Mouse (Mus musculus) cerebellum, postnatal 36 days (tissue): ENCODE measurements around the gene Nell2.
A peak's percentile ranks its signal among the peaks of the same experiment; 100 is the strongest.

Source experiments
- DNase-seq, 2 experiments: peaks; one replicate each; pipeline ENCODE4 v3.0.0; 2021 to 2022; ENCODE audit warnings: mixed read lengths in 2 of 2

The Nell2 gene

GRCm38 (mm10) chr15:95473976-95474375 lies 54.4 kb downstream of the Nell2 start:
- no peak for DNase-seq

- DNase-seq = no peak
Measured at GRCm38 (mm10) chr15:95467195-95467594, 61.2 kb downstream of the Nell2 start.

DNA sequence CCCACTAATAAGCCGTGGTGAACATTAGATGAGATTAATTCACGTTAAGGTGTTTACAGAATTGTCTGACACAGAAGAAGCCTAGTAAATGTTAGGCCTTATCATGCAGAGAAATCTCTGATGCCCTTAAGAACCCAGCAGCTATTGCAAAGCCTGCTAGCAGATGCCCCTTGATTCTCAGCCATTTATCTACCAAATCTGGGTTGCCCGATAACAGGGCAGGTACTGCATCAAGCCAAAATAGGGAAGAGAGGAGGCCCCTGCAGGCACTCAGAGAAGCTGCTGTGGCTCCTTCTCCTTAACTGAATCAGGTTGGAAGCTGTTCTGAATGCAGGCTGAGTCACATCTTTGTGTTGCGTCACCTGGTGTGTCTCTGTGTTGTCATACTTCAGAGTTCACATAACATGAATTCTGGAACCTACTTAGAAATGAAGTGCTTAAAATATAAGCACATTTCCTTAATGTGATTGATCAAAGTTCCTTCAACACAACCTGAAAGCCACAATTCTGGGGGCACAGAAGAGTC lies 68.3 kb downstream of the Nell2 start:
- DNase-seq = peak; percentile 30 to 51

DNA sequence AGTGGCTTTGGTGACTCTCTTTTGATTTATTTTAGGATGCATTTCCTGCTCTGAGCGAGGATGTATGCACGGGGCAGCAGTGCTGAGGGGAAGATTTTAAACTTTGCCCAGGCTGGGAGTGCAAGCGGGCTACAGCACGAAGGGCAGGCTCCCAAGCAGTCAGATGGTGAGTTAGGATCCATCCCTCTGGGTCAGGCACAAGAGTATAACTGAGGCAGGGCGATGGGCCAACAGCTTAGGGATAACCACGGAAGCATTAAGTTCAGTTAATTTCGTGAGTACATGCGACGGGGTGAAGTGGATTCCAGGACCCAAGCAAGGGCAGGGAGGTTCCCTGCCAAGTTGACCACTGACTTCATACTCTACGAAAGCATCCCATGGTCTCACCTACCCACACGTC lies 83.8 kb downstream of the Nell2 start:
- no peak for DNase-seq

DNA sequence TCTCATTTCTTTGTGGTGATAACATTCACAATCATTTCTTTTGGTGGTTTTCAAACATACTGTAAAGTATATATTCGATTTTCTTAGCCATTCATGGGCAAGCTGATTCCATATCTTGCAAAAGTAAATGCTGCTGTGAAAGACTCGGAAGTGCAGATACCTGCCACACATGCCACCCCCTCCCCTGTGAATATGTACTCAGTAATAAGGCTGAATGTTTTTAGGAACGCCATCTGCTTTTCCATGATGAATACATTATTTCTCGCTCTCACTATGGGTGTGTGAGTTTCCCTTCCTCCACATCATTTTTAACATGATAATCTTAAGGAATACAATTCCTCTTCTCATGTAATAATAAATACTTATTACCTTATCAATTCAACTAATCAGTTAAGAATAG lies 90.6 kb downstream of the Nell2 start:
- DNase-seq = no peak

DNA sequence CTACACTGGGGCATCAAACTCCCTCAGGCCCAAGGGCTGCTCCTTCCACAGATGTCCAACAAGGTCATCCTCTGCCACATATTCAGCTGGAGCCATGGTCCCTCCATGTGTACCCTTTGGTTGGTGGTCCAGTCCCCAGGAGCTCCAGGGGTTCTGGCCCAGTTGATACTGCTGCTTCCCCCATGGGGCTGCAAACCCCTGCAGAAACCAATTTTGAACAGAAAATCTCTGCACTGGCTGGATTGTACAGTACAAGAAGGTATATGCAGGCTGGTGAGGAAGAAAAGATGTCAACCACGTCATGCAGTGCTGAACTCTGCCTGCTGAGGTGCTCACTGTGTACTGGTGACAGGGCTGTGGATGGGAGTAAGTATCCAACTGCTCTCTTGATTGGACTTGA lies 92.1 kb downstream of the Nell2 start:
- DNase-seq = no peak

GRCm38 (mm10) chr15:95431156-95431799 lies 97.1 kb downstream of the Nell2 start:
- DNase-seq = no peak

DNA sequence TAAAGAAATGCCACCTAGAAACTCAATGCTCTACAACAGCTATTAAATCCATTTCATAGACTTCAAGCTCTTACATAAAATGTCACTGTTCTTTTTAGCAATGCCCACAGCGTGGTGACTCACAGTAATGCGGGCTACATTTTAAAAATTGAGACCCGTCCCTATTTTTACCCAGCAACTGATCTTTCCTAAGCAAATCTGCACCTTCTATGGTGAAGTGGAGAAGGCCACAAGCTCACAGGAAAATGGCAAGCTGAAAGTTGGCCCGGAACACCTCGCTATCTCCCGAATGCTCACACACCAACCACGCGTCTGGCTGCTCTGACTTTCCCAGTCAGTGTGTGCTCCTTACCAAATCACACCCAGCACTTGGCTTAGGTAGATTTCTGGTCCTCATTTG lies 98.4 kb downstream of the Nell2 start:
- DNase-seq = no peak

GRCm38 (mm10) chr15:95428003-95428663 lies 100.2 kb downstream of the Nell2 start:
- no peak for DNase-seq

- no peak for DNase-seq
Measured at GRCm38 (mm10) chr15:95425085-95425484, 103.3 kb downstream of the Nell2 start.

DNA sequence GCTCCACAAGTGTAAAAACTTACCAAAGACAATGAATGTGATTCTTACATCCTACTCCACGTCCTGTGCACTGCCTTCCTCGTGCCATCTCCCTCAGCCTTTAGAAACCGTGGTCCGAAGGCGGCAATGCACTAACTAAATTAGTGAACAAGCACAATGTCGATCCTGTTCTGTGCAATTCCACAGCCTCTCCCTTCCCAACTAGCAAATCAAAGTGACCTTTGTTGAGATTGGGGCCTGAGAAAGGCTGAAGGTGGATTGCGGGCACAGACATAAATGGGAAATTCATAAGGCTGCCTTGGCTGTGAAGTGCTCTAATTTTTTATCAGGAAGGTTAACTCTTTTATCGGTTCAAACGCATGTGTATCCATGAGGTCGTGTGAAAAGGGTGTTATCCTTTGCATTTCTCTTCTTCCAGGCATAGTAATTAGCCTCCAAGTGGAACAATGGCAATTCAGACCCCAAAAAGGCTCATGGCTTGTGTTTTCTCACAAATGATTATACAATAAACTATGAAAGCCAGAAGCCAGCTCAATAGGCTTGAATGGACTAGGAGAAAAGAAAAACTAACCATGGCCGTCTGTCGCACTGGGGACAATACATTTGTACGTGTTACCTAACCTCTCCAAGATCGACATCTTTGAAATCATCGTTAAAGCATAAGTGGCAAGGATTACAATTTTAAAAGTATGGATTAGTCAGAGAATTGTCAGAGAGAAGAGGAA lies 106.0 kb downstream of the Nell2 start:
- no peak for DNase-seq

GRCm38 (mm10) chr15:95418641-95419040 lies 109.7 kb downstream of the Nell2 start:
- DNase-seq = no peak

DNA sequence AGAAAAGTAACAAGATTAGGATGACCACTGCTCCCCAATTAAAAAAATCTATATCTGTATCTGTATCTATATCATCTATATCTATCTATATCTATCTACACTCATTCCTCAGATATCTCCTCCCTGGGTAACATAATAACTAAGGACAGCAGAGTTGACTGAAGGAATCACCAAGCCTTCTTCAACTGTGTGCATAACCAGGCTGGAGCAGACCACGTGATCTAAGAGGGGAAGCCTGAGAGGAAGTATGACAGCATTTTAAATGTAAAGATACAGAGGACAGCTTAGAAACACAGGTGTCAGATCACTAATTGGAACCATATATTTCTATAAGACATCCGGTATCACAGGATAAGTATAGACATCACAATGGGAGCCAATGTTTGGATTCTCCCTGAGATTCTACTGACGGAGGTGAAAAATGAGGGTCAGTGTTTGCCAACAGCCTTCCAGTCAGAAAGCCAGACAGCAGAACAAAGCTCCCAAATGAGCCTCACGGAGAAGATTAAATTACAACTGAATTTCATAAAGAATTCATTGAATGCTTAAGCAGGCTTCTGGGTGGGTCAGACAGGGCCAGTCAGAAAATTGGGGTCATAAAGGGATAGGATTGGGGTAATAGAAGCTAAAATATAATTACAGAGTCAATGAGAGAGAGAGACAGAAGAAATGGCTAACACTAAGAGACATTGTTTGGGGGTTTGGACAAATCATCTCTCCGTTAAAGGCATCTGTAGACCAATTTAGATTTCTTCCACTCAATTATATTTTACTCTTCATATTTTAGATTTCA lies 116.2 kb downstream of the Nell2 start:
- DNase-seq = no peak

DNA sequence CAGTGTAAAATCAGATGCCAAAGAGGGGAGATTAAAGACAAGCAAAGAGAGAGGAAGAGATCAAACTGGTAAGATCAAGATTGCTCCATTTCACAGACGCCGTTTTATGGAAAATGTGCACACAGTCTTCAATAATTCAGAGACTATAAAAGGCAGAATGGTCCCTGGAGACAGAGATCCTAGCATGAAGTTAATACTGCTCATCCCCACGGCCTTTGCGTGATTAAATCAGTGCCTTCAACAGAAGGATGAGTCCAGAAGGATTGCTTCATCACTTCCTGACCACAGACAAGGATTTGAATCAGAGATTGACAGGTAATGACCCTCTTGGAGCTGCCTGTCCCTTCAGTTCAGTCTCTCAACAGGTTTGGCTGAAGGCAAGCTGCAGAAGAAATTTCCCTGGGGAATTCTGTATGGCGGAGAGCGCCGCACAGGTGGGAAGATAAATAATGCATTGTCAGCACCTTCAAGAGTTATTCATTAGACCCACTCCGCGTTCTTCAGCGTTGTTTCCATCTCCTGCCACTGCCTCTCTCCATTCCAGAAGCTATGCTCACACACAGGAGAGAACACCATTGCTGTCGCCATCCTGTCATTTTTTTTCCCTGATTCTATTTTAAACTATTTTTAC lies 118.0 kb downstream of the Nell2 start:
- no peak for DNase-seq

DNA sequence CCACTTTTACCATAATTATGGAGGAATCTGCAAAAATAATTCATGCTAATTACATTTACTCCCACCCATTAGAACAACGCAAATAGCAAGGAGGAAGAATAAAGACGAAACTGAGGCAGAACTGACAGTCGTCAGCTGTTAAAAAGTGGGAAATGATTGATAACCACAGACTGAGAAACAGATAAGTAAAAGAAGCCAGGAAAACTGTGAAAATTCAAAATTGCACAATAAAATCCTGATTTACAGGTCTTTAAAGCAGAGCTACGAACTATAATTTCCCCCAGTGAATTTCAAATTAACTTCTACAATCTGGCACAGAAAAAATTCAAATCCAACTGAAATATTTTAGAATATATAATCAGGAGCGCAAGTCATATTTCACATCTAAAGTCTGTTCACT lies 138.0 kb downstream of the Nell2 start:
- DNase-seq = no peak

GRCm38 (mm10) chr15:95388950-95389349 lies 139.4 kb downstream of the Nell2 start:
- peak; percentile 20 to 24 for DNase-seq

- no peak for DNase-seq
Measured at GRCm38 (mm10) chr15:95380859-95381258, 147.5 kb downstream of the Nell2 start.

GRCm38 (mm10) chr15:95370720-95371395 lies 157.5 kb downstream of the Nell2 start:
- DNase-seq = peak; percentile 51 to 53

DNA sequence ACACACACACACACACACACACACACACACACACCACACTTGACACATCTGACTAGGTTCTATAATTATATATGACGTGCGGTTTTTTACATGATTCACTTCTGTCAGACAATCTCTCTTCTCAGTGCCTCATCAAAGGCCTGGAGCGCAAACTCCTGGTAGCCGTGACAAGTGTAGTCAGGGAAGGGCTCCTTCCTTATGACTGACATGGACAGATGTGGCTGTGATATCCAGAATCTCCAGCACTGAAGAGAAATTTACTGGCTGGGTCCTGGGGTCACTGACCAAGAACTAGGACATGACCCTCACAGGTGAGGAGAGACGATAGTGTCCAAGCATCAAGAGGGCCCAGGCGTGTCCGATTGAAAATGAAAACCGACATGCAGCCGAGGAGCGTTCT lies 160.2 kb downstream of the Nell2 start:
- DNase-seq = no peak

DNA sequence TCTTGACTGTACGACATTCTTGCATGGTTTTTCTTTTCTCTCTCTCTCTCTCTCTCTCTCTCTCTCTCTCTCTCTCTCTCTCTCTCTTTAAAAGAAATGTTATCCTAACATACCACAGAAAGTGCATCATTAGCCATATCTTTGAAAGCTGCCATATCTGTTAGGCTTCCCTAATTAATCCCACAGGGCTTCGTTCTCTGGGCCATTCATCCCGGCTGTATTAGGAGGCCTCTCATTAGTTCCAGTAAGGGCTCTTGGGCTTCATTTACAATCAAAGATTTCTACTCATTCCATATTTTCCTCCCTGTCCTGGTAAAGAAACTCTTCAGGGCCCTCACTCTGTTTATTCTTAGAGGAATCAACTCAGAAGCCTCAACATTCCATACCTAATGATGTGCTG lies 161.9 kb downstream of the Nell2 start:
- DNase-seq = no peak

- DNase-seq = no peak
Measured at GRCm38 (mm10) chr15:95354806-95355205, 173.6 kb downstream of the Nell2 start.
